Mouse (Mus musculus) C2C12 (cell line): ENCODE results near the gene Kcnh6. TPM values are rescaled to one million over a fixed set of nuclear protein-coding genes. Genes with fewer than 3 reads are reported as not detected.

Source experiments
- H3K27me3 ChIP-seq: one replicate; pipeline ENCODE4 v1.6.1; 2011; ENCODE audit not compliant: control insufficient read depth, insufficient read depth, insufficient read length
- H3K36me3 ChIP-seq: one replicate; pipeline ENCODE4 v1.6.1; 2011; ENCODE audit not compliant: control insufficient read depth, insufficient read depth
- H3K4me3 ChIP-seq: one replicate; pipeline ENCODE4 v1.5.1; 2011; ENCODE audit warnings: mild to moderate bottlenecking, control low read depth; ENCODE audit not compliant: poor library complexity, insufficient read depth, severe bottlenecking
- H3K79me2 ChIP-seq: one replicate; pipeline ENCODE4 v1.6.1; 2011; ENCODE audit not compliant: control insufficient read depth, insufficient read depth
- H3K79me3 ChIP-seq: one replicate; pipeline ENCODE4 v1.6.1; 2011; ENCODE audit warnings: low read depth, control low read depth
- H3ac ChIP-seq: one replicate; pipeline ENCODE3; 2011; ENCODE audit warnings: low read depth; ENCODE audit not compliant: control insufficient read depth, insufficient read length
- CEBPB ChIP-seq: IDR thresholded peaks from one replicate; pipeline ENCODE4 v1.6.1; 2011; ENCODE audit warnings: low read depth, mild to moderate bottlenecking, control low read depth, moderate library complexity
- CTCF ChIP-seq: IDR thresholded peaks from one replicate; pipeline ENCODE4 v1.5.1; 2011; ENCODE audit not compliant: control insufficient read depth, insufficient read depth, insufficient read length
- FOSL1 ChIP-seq: IDR thresholded peaks from one replicate; pipeline ENCODE4 v1.8.0; 2011; ENCODE audit warnings: mild to moderate bottlenecking, low read length; ENCODE audit not compliant: poor library complexity, insufficient read depth, severe bottlenecking
- MAX ChIP-seq: IDR thresholded peaks from one replicate; pipeline ENCODE4 v1.6.1; 2011; ENCODE audit warnings: mild to moderate bottlenecking, control low read depth
- MYOD1 ChIP-seq: IDR thresholded peaks from one replicate; pipeline ENCODE4 v1.6.1; 2011; ENCODE audit warnings: low read depth; ENCODE audit not compliant: control insufficient read depth, insufficient read length
- MYOG ChIP-seq: IDR thresholded peaks from one replicate; pipeline ENCODE4 v1.6.1; 2011; ENCODE audit not compliant: control insufficient read depth, insufficient read length; ENCODE audit errors: extremely low read depth
- USF1 ChIP-seq: IDR thresholded peaks from one replicate; pipeline ENCODE4 v1.6.1; 2011; ENCODE audit warnings: low read depth, mild to moderate bottlenecking, control low read depth, moderate library complexity
- polyA plus RNA-seq: library from polyadenylated mRNA; unstranded; fragments of >200 nt; fragmentation: generic; extraction: Trizol; gene quantifications from one replicate; pipeline ENCODE4 v1.2.1, GENCODE M21; 2012; ENCODE audit warnings: missing spikeins

The Kcnh6 gene
- polyA plus RNA-seq, 1 experiment: not detected

- Histone ChIP-seq H3K79me2 (no peaks in the 10 kb centered on the region), H3K36me3 (peaks cover 74% of the 10 kb centered on the region), H3ac (no peak overlapping the region), H3K79me3 (no peaks in the 10 kb centered on the region), H3K4me3 (no peak overlapping the region), H3K27me3 (no peaks in the 10 kb centered on the region)
- TF ChIP-seq USF1 (no peak), CTCF (no peak), MAX (no peak), CEBPB (no peak), MYOD1 (no peak), FOSL1 (no peak), MYOG (no peak)
Observed at GRCm38 (mm10) chr11:106056819-106057491, 49.0 kb downstream of the Kcnh6 start.

- Histone ChIP-seq H3K27me3 (no peaks in the 10 kb centered on the region), H3K79me2 (no peaks in the 10 kb centered on the region), H3K79me3 (no peaks in the 10 kb centered on the region), H3ac (no peak overlapping the region), H3K4me3 (no peak overlapping the region), H3K36me3 (peaks cover 63% of the 10 kb centered on the region)
- TF ChIP-seq FOSL1: no peak
- no peak for TF ChIP-seq USF1
- TF ChIP-seq MYOD1: no peak
- TF ChIP-seq MYOG: no peak
- no peak for TF ChIP-seq MAX
- TF ChIP-seq CTCF: no peak
- no peak for TF ChIP-seq CEBPB
Observed at GRCm38 (mm10) chr11:106058020-106058419, 50.1 kb downstream of the Kcnh6 start.

GRCm38 (mm10) chr11:106060549-106060948 is 52.6 kb downstream of the Kcnh6 start:
- no peaks in the 10 kb centered on the region for H3K27me3 ChIP-seq

GRCm38 (mm10) chr11:106061311-106061710 is 53.4 kb downstream of the Kcnh6 start:
- TF ChIP-seq CTCF (no peak), MYOG (no peak), MYOD1 (no peak)
- Histone ChIP-seq H3K36me3 (peaks cover 30% of the 10 kb centered on the region), H3K79me3 (peaks cover 1% of the 10 kb centered on the region), H3K4me3 (no peak overlapping the region), H3ac (no peak overlapping the region), H3K79me2 (peaks cover 4% of the 10 kb centered on the region), H3K27me3 (no peaks in the 10 kb centered on the region)

More at GRCm38 (mm10) chr11:106060549-106060948, 52.6 kb downstream of the Kcnh6 start:
- Histone ChIP-seq H3K79me2 (no peaks in the 10 kb centered on the region), H3K36me3 (peaks cover 38% of the 10 kb centered on the region), H3K4me3 (no peak overlapping the region), H3ac (no peak overlapping the region), H3K79me3 (no peaks in the 10 kb centered on the region)
- TF ChIP-seq USF1: no peak
- no peak for TF ChIP-seq MYOD1
- no peak for TF ChIP-seq MAX
- no peak for TF ChIP-seq CTCF
- no peak for TF ChIP-seq CEBPB
- no peak for TF ChIP-seq MYOG
- no peak for TF ChIP-seq FOSL1

- Histone ChIP-seq H3ac (no peak overlapping the region), H3K36me3 (peaks cover 11% of the 10 kb centered on the region), H3K4me3 (no peak overlapping the region), H3K79me2 (peaks cover 19% of the 10 kb centered on the region), H3K79me3 (peaks cover 8% of the 10 kb centered on the region), H3K27me3 (no peaks in the 10 kb centered on the region)
- TF ChIP-seq CTCF (no peak), CEBPB (no peak), MAX (no peak), FOSL1 (no peak), MYOD1 (no peak), MYOG (no peak), USF1 (no peak)
Observed at GRCm38 (mm10) chr11:106063756-106064155, 55.8 kb downstream of the Kcnh6 start.
